Mouse (Mus musculus) adrenal gland, adult (tissue): ENCODE measurements at regions not wholly inside any gene's neighbourhood (a gene's known extent, or its start where the extent isn't known, plus 50 kb on each side); places are given as distances from the start of the nearest gene placed in this dataset.
A peak's percentile ranks its signal among the peaks of the same experiment; 100 is the strongest.

ENCODE experiments used
- DNase-seq, 2 experiments: peaks; one replicate each; pipeline ENCODE4 v3.0.0; 2022 to 2023; ENCODE audit warnings: low spot score in 1 of 2; ENCODE audit not compliant: inconsistent age in 2 of 2

DNA sequence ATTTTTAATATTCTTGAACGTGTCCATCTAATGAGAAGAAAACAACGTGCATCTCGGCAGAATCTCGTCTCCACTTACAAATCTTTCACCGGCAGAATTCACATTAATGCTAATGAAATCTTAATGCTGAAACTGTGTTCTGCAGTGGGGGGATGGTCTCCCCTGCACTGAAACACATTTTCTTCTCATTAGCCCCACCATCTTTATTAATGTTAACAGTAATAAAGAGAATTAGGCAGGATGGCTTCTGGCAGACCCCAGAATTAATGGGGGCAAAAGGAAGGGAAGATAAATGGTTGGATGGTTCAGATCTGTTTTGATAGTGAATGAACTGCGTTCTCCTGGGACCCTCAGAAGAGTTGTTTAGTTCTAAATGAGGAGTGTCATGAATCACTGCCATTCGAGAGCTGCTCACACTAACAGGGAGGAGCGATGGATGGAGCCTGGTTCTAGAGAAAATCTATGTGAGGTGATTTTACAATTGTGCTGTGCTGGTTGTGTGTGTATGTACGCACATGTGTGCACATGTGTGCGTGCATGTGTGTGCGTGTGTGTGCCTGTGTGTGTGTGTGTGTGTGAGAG lies 198.9 kb downstream of the Foxo1 start:
- no peak for DNase-seq

DNA sequence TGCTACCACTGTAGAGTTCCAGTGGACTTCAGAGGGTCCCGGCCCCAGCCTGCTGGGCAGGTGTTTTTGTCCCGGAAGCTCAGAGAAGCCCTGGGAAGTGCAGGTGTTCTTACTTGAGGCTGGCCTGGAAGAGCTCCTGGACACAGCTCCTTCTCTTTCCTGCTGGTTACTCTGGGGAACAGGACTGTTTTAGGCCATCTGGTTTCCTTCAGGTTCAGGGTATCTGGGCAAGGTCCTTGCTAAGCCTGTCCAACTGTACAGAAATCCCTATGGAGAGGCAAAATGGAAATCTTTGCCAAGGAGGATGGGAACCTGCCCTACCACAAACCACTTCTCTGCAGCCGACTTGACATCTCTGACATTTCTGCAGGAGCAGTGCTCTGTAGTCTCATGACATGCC lies 198.4 kb downstream of the Foxo1 start:
- no peak for DNase-seq

DNA sequence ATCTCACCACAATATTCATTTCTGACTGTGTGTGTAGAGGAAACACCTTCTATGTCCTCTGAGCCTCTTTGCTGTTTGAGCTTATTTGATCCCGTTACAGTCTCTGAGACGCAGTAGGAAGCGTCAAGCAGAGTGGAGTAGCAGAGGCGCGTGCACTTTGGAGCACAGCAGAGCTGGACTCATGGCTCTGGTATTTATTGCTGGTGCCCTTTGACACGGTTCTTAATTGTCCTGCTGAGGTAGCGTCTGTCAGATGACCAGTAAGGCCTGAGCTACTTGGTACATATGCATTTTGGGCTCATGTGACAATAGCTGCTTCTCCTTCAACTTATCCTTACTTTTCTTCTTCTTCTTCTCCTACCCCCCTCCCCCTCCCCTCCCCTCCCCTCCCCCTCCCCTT lies 195.8 kb downstream of the Foxo1 start:
- DNase-seq: no peak

DNA sequence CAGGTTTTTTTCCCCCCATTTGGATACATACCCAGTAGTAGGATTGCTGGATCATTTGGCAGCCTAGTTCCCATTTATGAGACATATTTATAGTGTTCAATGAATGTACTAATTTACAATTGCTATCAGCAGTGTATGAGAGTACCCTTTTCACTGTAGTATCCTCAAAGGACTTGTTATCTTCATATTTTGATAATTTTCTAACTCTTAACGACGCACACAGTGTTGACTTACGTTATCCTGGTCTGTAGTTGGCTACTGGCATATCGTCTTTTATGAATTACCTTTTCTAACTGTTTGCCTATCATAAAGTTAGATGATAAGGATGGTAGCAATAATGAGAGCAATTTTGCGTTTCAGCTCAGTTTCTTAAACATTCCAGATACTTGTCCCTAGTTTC lies 186.8 kb downstream of the Foxo1 start:
- no peak for DNase-seq

DNA sequence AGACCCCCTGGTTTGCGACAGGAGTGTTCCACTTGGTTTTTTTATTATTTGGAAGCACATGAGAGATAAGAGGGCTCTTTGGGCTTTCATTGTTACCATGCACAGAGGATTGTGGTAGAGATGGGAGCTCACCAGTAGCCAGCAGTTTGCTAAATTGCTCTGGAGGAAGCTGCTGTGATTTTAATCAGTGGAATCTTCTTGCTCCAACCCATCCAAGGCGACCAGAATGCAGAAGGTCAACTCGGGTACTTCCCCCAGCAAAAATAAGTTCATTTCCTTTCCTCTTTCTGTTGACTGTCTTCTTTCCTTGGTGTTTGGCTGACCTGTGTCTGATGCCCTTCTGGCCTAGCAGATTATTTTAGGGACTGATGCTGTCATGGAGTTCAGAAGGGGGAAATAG lies 184.9 kb downstream of the Foxo1 start:
- peak in 1 of 2 experiments; percentile 42 for DNase-seq

DNA sequence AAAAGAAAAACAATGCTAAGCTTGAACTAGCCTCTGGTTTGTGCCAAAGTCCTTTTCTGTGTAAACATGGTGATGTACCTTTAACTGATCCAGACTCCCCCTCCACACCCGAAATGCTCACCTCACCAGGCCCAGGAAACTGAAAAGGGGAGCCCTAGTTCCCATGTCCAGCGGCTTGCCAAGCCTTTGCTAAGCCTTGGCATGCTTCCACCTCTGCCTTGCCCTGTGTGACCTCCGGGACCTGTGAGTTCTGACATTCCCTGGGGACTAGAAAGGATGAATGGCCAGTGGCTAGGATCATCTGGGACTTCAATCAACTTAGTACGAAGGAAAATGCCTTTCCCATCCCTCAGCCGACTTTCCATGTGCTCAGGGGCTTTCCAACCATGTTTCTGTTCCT lies 184.2 kb downstream of the Foxo1 start:
- peak; percentile 55 to 84 for DNase-seq

DNA sequence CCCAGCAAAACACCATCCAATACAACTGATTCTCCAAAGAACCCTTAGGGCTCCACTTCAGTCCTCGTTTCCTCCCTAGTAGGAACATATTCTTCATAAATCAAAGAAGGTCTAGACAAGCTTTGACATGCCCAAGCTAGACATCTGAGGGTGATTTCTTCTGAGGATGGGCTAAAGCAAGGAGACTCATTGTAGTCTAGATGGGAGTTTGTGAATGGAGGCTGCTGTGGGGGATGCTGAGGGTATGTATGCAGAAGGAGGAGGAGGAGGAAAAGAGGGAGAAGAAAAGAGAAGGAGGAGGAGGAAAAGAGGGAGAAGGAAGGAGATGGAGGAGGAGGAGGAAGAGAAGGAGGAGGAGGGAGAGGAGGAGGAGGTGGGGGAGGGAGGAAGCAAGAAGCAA lies 178.9 kb downstream of the Foxo1 start:
- no peak for DNase-seq

DNA sequence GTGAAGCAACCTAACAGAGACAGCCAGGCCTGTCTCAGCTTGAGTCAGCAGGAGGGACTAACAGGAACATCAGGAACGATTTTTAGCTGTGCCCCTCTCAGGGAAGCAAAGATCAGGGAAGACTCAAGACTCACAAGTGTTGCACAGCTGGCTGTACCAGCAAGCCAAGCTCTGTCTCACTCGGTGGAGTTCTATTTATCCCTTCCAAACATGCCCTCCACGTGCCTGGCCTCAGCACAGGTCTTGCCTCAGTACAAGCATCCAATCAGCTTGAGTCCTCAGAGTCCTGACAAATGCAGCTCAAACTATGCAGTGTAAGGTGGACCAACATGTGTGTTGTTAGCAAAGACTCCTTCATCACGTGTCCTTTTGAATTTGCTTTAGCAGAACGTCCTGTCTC lies 178.4 kb downstream of the Foxo1 start:
- DNase-seq: no peak

DNA sequence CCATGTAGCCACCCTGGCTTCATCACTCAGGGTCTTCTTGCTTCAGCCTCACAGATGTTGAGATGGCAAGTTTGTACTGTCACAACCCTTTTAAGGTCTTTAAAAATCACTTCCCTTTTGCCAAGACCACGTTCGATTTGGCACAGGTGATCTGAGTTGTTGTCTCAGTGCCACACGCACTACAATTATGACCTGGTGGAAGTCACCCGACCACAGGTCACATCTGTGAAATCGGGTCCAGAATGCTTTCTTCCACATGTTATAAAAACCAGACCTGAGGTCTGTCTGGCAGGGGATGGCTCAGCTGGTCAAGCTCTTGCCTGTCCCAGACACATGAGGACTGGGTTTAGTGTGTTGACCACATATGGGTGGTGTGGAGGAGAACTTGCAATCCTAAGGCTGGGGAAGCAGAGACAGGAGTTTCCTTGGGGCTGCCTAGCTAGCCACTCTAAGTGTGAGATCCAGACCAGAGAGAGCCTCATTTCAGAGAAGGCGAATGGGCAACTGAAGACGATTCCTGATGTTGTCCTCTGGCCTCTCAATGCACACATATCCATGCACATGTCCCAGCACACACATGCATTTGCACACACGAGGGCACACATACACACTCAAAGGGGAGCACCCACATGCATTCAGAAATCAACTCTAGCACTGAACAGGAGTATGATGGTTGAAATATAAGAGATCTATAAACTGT lies 176.4 kb downstream of the Foxo1 start:
- DNase-seq: no peak

DNA sequence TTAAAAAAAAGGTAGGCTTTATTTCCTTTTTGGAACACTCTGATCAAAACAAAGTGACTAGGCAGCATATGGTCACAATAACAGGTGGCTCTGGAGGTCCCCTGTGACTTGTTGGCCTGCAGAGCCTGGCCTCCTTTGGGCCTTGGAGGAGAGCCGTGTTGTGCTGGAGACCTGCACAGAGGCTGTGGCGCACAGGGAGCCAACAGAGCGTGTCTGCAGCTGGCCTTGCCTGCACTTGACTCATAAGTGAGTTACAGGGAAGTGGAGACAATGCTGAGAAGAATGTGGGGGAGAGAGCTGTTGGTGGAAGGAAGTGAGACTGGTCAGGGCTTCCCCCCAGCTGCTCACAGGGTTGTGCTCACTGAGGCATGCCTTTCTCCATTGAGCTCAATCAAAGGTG lies 175.7 kb downstream of the Foxo1 start:
- peak in 1 of 2 experiments; percentile 73 for DNase-seq

DNA sequence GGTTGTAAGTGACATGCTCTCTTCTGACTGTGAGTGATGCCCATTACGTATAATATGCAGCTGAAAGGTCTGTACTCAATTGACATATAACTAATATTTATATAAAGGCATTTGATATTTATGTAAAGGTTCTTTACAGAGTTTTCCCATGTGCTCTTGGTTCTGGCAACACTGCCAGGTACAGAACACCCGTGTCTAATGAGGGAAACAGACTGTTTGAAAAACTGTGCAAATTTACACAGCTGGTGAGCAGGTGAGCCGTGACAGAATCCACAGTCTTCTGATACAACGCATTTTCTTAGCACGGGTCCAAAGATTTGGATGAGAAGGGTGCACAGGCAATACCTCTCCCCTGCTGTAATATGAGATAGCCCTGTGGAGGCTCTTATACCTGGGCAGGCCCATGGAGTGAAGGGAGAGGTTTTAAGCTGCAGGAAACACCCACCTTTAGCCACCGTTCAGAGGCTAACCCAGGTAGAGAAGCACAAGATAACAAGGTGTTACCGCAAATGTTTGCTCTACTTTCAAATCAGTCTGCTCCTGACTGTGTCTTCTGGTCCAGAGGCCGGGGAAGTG lies 161.0 kb downstream of the Foxo1 start:
- DNase-seq: no peak

DNA sequence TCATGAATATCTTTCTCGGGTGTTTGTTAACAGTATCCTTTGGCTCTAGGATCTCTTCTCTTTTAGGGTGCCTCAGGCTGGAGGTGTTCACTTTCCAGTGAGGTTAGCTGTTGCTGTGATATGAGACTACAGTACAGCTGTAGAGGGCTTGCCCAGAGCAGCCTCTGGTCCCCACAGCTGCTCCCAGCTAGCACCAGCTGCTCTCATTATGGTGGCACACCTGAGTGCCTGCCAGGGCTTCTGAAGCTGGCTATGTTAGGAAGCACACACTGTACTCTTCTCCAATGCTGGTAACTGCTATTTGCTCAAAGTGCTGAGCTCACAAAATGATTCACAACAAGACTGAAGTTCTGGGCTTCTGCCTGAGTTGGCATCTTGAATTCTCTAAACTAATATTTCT lies 154.7 kb downstream of the Foxo1 start:
- DNase-seq: no peak

DNA sequence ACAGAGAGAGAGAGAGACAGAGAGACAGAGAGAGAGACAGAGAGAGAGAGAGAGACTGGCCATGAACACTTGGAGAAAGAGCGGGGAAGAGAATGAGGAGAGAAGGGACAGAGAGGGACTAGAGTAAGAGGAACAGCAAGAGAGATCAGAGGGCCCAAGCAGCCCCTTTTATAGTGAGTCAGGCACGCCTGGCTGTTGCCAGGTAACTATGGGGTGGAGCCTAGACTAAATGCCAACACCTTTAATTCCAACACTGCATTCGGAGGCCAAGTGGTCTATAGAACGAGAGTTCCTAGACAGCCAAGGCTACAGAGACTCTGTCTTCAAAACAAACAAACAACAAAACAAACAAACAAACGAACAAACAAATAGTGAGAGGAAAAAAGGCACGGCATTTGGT lies 148.1 kb downstream of the Foxo1 start:
- no peak for DNase-seq

DNA sequence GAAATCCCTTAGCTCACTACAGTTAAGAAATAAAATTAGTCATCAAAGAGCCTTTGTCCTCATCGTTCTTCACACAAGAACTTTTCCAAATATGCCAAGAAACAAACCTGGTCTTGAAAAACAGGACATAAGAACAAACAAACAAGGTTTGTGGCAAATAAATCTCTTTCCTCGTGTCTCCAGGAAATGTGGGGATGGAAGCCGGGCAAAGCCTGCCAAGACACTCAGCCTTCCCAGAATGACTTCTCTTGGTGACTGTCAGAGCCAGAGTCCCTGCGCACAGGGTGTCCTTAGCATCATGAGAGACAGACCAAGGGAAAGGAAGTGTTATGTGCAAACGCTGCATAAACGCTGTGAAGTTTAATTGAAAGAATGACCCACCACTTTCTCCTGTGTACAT lies 147.2 kb downstream of the Foxo1 start:
- DNase-seq: peak in 1 of 2 experiments; percentile 69

DNA sequence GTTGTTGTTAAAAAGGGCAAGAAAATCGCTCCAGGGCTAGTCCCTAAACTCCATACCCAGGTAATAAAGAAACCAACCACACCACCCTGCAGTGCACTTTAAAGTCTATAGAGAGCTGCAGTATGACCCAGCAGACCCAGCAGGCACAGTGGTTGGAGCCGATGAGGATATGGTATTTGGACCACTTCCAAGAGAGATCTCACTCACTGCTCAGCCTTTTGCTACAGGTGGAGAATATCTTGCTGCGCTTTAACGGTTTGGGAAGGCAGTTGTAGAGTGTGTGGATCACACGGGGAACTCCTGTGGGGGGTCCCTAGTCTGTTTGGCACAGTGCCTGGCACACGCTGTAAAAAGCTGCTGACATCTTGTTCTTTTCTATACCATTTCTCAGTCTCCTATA lies 145.9 kb downstream of the Foxo1 start:
- DNase-seq: no peak

DNA sequence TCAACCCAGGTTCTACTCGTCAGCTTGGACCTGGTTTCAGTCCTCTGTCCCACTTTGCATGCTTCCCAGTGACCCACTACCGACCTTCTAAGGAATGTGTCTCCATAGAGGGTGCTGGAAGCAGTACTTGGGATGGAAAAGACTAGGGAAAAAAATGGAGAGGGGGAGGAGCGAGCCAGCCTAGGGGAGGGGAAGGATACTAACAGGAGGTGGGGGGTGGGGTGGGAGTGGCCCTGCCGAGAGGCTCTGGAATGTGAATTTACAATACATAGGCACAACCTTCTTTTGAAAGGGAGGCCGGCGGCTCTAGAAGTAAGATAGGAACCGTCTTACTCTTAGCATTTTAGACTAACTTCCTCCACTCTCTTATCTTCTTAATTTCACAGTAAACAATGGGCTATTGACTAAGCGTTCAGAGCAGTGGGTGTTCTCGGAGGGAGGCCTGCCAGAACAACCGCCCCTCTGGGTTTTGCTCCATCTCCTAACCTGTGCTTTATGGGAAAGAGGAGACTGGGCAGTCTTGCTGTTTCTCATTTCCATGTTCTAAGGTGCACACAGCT lies 145.1 kb downstream of the Foxo1 start:
- no peak for DNase-seq

DNA sequence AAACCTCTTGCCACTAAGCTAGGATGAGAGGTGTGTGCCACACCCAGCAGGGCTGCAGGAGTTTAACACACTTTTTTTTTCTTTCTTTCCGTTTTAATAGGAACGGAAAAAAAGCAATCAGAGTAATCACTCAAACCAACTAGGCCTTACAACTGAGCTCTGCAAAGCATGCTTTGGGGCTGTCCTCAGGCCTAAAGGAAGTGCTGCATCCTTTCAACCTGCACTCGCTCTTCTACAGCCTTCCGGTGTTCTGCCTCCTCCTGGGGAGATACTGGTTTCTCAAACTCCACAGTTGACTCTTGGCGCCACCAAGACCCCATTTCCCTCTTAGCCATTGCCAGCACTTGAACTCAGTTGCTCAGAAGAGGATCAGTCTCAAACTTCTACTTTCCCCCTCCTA lies 143.2 kb downstream of the Foxo1 start:
- DNase-seq: no peak

DNA sequence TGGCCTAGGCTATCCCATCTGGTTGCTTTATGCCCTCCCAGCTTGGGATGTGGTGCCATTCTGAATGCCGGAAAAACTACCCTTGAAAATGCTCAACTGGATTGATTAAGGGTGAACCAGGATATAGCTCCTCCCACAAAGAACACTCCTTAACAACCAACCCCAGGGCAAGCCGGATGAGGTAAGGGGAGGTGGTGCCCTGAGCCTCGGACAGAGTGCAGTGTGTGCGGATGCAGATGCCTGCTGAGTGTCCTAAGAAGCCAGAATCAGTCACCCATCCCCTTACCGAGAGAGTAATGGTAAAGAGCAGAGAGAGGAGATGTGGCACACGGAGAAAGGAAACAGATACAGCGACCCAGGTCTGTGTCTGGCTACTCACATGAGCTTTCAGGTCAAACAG lies 141.3 kb downstream of the Foxo1 start:
- no peak for DNase-seq

DNA sequence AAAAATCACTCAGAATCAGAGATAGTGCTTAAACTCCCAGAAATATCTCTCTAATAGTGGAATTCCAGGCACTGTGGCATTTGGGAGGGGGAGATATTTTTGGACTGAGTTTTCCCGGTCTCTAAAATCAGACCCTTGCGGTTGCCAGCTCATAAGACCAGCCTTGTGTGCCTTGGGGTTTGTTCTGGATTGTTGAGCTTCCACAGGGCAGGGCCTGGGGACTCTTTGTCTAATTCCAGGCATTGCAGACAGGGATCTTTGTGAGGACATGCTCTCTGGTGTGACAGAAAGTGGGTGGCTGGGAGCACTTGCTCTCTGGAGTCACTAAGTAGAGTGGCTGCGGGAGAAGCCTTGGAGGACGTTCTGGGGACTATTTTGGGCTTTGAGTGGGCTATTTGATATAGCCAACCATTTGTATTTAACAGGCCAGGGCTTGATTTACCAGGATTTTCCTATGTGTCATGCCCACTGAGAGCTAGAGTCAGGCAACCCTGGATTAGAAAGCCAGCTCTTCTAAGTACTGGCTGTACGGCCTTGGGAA lies 138.7 kb downstream of the Foxo1 start:
- peak in 1 of 2 experiments; percentile 64 for DNase-seq

DNA sequence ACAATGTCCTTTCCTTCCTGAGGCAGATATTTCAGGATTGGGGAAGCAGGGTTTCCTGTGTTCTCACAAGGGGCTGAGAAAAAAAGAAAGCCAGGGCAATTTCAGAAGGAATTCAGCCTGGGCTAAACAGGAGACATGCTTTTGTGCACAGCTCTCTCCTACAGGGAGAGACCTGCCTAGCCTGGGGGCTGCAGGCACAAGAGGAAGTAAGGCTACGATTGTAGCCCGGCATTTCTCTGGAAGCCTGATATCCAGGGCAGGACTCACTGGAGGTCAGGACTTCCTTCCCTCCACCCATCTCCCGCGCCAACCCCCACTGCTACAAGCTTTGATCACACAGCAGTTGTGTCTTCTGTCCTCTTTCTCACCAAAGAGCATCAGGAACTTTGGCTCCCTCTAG lies 136.5 kb downstream of the Foxo1 start:
- DNase-seq: peak; percentile 46 to 65

DNA sequence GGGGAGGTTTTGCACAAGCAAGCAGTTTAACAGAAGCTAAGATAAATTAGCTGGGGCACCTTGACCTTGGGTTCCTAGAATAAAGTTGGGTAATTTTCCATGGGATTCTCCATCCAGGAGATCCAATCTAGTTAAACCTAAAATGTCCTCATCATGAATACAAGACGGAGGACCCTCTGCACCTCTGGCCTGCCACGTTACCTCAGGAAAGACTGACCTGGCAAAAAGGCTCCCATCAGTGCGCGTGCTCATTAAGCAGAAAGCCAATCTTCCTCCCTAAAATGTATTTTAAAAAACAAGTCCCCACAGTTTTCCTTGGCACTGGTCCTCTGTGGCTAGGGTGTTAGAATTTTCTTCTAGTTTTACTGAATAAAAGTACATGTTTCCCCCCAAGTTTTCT lies 134.9 kb downstream of the Foxo1 start:
- peak in 1 of 2 experiments; percentile 55 for DNase-seq
